Mouse (Mus musculus): ENCODE results near the gene Baz1a. TPM values are rescaled to one million over a fixed set of nuclear protein-coding genes. Genes with fewer than 3 reads are reported as not detected.
A peak's percentile ranks its signal among the peaks of the same experiment; 100 is the strongest.
"Not testable (repeated sequence)": the region's sequence is repeated elsewhere in the genome, so short reads cannot be mapped to it uniquely, and the experiment has no call there.

Gene Baz1a
- total RNA-seq, 4 experiments from 2014 or later, result 0.49 to 4.9 (median 2.1) TPM

DNA sequence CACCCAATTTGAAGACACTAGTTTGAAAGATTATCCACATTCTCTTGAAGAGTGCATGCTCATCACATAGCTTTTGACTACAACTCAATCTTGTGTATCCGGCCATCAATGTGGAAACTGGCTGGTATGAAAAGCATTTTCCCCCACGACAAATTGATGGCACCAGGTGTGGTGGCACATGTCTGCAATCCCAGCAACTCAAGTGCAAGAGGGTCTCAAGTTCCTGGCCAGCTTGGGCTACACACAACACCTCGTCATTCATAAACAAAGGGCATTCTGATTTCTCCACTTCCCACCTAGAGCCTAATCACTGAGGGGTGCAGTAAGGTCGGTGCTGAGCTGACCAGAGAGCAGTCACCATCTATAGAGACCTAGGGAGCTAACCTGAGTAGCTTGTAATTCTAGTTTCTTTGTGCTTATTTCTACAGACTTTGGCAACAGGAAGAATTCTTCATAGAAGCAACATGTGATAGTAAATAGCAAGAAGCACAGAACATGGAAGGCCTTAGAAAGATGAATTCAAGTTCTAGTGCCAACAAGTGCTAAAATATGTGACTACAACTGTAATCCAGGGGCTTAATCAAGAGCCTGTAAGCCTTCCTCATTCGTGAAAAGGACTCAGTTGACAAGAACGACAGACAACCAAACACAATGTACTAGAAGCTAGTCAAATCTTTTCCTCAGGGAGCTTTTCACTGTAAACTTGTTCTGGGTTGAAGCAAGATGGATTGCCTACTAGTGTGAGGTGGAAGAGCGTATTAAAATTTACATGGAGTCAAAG is 31.0 kb downstream of the Baz1a start:
- no peak for DNase-seq (ENCODE audit: low spot score in 2 of 2)

- no peak for DNase-seq (ENCODE audit: low spot score in 2 of 2)
Observed at GRCm38 (mm10) chr12:54981962-54982361, 32.2 kb downstream of the Baz1a start.

- no peak for DNase-seq (ENCODE audit: low spot score in 2 of 2)
Observed at GRCm38 (mm10) chr12:54980939-54981338, 33.2 kb downstream of the Baz1a start.

- no peak for DNase-seq (ENCODE audit: low spot score in 2 of 2)
Observed at GRCm38 (mm10) chr12:54980532-54980931, 33.6 kb downstream of the Baz1a start.

DNA sequence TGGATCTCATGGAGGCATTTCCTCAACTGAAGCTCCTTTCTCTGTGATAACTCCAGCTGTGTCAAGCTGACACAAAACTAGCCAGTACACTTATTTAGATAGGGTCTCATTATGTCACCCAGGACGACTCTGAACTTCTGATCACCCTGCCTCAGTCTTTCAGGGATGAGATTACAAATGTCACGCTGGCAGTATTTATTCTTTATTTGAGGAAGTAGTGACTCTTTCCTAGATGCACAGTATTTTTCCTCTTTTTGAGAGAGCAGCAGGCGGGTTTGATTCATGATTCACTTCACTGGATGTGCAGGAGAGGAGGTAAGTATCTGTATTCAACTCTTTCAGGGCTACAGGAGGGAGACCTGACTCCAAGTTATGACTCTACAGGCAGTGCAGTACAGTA is 45.1 kb downstream of the Baz1a start:
- no peak for DNase-seq (ENCODE audit: low spot score in 2 of 2)

DNA sequence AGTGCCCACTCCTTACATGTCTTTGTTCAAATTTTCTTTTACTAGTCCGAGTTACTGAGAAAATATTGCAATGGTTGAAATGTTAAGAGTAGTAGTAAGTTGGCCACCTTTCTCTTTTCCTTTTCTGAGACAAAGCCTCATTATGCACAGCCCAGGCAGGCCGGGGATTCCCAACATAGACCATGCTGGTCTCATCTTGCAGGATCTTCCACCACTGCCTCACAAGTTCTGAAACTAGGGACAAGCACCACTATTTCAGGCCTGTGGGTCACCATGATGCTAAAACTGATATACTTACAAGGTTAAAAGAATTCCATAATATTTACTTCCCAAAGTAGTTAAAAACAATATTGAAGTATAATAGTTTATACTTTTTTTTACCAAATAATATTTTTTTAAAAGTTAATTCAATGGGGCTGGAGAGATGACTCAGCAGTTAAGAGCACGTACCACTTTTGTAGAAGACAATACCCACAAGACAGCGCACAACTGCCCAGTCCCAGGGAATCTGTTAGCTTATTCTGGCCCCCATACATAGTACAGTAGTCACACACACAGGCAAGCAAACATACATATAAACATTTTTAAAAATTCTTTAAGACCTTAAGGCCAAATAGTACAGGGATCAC is 48.5 kb downstream of the Baz1a start:
- no peak for DNase-seq (ENCODE audit: low spot score in 2 of 2)

DNA sequence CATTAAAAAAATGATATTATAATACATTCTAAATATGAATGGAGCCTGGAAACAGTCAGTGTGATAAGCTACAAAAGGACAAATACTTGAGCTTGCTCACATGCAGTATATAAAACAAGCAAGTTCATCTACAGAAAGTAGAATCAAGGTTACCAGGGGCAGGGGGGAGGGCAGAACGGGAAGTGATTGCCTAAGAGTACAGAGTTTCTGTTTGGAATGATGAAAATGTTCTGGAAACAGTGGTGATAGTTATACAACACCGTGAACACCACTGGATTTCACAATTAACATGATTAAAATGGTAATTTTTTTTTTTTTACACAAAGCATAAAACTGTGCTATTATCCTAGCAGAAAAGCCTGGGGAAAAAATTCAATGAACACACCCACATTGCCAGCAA is 54.6 kb downstream of the Baz1a start:
- DNase-seq (ENCODE audit: low spot score in 2 of 2), result no peak

- DNase-seq (ENCODE audit: low spot score in 2 of 2), result no peak
Observed at GRCm38 (mm10) chr12:54956974-54957373, 57.2 kb downstream of the Baz1a start.

DNA sequence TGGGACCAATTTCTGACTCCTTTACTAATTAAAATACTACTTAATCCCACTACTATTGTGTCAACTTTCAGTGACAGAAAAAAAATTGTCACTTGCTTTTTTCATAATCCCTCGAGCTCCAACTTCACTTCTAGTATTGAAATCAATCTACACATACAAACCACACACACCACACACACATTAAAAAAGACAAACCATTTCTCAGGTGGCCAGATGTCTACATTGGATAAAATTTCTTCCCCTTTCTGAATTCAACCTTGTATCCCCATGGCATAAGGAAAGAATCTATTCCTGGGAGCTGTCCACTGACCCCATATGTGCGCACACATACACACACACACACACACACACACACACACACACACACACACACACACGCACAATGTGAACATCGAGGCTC is 57.7 kb downstream of the Baz1a start:
- DNase-seq (ENCODE audit: low spot score in 2 of 2), result no peak

DNA sequence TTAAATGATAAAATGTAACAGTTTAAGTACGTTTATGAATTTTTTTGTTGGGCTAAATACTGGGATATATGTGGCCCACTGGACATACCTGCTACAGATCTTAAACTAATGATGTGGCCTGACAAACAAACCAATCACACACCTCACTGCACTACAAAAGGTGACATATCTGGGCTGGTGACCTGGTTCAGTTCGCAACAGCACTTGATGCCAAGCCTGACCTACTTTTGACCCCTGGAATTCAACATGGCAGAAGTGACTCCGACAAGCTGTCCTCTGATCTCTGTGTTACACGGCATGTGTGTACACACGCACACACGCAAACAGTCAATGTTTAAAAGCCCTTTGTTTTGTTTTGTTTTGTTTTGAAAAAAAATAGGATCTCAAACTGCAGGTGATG is 68.0 kb downstream of the Baz1a start:
- DNase-seq (ENCODE audit: low spot score in 2 of 2), result no peak

- DNase-seq (ENCODE audit: low spot score in 2 of 2), result not testable (repeated sequence)
Observed at GRCm38 (mm10) chr12:54942586-54943157, 71.5 kb downstream of the Baz1a start.

DNA sequence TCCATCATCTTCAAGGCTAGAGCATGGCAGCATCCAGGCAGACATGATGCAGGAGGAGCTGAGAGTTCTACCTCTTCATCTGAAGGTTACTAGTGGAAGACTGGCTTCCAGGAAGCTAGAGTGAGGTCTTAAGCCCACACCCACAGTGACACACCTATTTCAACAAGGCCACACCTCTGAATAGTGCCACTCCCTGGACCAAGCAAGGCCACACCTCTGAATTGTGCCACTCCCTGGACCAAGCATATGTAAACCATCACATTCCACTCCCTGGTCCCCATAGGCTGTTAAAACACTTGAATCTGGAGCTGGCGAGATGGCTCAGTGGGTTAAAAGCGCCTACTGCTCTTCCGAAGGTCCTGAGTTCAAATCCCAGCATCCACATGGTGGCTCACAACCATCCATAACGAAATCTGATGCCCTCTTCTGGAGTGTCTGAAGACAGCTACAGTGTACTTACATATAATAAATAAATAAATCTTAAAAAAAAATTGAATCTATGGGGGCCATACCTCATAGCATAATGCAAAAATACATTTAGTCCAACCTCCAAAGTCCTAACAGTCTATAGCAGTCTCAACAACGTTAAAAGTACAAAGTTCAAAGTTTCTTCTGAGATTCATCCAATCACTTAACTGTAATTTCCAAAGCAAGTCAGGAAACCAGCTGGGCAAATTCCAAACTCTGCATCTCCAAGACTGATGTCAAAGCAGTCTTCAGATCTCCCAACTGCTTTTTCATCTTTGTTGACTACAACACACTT is 76.4 kb downstream of the Baz1a start:
- DNase-seq (ENCODE audit: low spot score in 2 of 2), result not testable (repeated sequence)

DNA sequence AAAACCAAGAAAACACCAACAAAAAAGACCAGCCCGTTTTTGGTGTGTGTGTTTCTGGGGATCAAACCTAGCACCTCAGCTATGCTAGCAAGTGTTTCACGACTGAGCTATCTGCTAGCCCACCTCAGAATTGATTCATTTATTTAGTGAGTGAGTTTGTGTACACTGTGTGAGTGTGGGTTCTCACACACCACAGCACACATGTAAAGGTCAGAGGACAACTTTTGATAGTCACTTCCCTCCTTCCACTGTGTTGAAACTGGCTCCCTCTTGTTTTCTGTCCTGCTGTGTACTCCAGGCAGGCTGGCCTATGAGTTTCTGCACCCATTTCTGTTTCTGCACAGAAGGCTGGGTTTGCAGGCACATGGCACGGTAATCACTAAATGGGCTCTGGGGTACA is 103.8 kb downstream of the Baz1a start:
- no peak for DNase-seq (ENCODE audit: low spot score in 2 of 2)

- DNase-seq (ENCODE audit: low spot score in 2 of 2), result not testable (repeated sequence)
Observed at GRCm38 (mm10) chr12:54892559-54892958, 121.6 kb downstream of the Baz1a start.

- DNase-seq (ENCODE audit: low spot score in 2 of 2), result no peak
Observed at GRCm38 (mm10) chr12:54890426-54890825, 123.7 kb downstream of the Baz1a start.

DNA sequence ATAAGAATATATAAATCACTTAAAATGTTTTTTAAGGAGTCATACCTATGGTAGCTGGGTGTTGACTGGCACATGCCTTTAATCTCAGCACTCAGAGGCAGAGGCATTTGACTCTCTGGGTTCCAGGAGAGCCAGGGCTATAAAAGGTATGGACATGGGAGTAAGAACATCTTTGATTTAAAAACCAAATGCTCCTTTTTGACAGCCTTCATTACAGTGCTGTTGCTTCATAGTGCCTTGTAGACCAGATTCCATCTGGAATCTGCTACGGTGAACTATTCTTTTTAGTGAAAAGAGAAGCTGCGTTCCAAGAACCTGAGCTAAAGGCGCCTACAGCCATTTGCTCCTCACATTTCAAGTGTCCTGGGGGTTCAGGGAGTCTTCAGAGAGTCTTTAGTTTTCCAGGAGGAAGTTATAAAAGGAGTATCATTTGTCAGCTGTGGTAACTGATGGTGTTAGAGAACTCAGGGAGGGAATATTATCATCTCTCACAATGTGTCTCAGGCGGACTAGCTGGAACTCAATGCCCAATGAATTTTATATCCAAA is 126.5 kb downstream of the Baz1a start:
- no peak for DNase-seq (ENCODE audit: low spot score in 2 of 2)

DNA sequence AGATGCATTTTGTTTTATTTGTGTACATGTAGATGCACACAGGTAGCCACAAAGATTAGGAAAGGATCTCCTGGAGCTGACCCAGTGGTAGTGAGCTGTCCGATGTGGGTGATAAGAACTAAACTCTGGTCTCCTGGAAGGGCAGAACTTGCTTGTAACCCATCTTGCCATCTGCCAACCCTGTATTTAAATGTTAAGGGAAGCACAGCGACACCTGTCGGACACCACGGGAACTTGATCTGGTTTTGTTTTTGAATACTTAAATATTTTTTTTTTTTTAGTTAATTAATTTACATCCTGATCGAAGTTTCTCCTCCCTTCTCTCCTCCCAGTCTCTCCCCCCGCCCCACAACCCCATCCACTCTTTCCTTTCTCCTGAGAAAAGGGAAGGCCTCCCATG is 134.5 kb downstream of the Baz1a start:
- peak in 1 of 2 experiments; percentile 64 for DNase-seq (ENCODE audit: low spot score in 2 of 2)

DNA sequence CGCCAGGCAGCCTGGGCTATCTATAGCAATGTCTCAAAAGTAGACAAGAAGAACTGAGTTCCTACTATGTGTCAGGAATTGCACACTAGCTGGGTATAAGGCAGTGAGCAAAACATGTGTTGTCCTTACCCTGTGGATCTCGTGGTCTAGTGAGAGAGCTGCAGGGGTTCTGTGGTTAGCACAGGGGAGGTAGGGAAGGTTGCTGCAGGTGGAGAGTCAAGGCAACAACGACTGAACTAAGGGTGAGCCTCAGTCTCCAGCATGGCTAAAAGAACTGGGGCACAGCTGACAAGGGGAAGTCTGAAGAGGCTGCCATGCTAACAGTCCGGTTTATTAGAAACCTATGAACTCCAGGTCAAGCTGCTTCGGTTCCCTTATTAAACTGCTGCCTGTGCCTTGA is 134.9 kb downstream of the Baz1a start:
- DNase-seq (ENCODE audit: low spot score in 2 of 2), result no peak

DNA sequence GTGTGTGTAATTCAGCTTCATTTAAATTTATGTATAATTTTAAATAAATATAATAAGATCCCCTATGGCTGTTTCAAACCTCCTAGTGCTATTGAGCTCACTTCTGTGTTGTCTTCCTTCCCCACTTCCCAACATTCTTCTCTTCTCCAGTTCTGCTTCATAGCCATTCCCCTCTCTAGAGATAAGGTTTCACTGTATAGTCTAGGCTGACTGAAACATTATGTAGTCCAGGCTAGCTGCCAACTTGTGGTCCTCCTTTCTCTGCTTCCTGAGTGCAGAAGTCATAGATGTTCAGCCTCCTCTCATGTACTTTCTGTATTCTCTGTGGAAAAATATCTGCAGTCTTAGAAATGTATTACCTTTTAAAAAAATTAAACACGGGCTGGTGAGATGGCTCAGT is 136.3 kb downstream of the Baz1a start:
- DNase-seq (ENCODE audit: low spot score in 2 of 2), result no peak

DNA sequence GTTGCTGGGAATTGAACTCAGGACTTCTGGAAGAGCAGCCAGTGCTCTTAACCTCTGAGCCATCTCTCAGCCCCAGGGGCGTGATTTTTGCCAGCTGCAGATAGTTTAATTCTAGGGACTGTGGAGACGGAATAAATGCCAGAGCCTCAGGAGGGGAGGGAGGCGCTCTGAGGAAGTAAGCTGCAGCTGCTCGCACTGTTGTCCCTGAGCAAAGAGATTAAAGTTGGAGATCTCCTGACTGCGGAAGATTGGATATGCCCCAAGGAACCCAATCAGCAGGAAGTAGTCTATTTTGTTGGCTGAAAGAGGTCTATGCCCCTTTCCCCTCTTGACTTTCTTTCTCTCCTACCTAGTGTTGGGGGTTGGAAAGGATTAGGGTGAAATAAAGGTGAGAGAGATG is 137.3 kb downstream of the Baz1a start:
- DNase-seq (ENCODE audit: low spot score in 2 of 2), result no peak

- DNase-seq (ENCODE audit: low spot score in 2 of 2), result no peak
Observed at GRCm38 (mm10) chr12:54874711-54875110, 139.4 kb downstream of the Baz1a start.

Data from layer of hippocampus, adult 8-10 months (tissue).